Mouse (Mus musculus): Measurements from ENCODE around the gene Sec31a. TPM values are rescaled to one million over a fixed set of nuclear protein-coding genes. Genes with fewer than 3 reads are reported as not detected.
A peak's percentile ranks its signal among the peaks of the same experiment; 100 is the strongest.

Sec31a gene
- total and polyA plus RNA-seq, 3 experiments: 61.2 to 165 TPM; not detected in 1

DNA sequence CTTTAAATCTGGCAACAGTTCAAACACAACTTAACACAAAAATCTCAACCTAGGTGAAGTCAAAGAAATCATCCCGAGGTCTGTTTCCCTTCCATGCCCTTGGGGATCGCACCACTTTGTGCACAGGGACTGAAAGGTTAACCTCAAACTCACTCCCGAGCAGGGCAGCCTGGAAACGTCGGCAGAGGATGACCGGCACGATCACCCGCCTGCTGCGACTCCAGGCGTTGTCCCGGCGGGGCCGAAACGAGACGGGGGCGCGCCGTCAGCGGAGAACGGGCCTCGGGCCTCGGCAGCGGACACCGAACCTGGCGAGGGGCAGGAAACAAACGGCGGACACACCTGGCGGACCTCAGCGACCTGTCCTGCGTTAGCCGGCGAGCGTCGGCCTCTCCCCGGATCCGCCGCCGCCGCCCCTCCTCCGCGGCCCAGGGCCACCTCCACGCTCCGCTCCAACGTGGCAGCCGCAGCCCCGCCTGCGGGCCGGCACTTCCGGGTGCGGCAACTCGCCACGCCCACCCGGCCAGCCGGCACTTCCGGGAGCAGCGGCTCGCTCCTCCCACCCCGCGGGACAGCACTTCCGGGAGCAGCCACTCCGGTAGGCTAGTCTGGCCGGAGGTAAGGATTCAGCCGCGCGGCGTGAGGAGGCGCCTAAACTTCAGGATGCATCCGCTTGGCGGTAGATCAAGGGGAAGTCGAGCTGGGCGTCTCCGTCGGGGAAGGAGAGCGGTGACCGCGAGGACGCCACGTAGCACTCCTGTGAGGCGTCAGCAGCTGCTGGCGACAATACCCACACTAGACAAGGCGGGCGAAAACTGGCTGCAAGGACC, at the start of gene Sec31a (continued):
- no peak for TF ChIP-seq MEF2A (IDR thresholded peaks at IDR 0.05; ENCODE audit: extremely low read depth, insufficient replicate concordance, low read depth, low read length, poor library complexity, severe bottlenecking)
- TF ChIP-seq MXI1 (IDR thresholded peaks at IDR 0.05; ENCODE audit: low read depth, low read length): peak; percentile 95; the same call in 1 of the 2 replicates
- peak; percentile 77 for TF ChIP-seq MAX (IDR thresholded peaks at IDR 0.05; ENCODE audit: low read length)
- TF ChIP-seq TCF12 (IDR thresholded peaks at IDR 0.05; ENCODE audit: low read depth, low read length): peak; percentile 43; the same call in 1 of the 2 replicates

DNA sequence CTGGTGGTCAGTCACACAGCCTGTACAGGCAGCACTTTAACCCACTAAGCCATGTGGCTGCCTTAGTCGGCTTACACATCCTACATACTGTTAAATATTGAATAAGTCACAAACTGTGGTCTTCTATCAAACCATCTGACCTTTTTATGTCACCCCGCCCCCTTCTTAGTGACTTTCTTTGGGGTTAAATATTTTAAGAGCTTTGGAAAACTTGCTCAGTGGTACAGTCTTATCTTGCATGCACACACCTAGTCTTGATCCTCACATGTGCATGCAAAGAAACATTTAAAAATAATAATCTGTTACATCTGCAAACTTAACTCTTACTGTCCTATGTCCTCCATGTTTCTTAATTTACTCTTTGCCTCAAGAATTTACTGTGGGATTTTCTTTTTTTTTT, 46.3 kb upstream of the Sec31a start:
- DNase-seq (ENCODE audit: low read depth, low spot score): peak; percentile 33
- Histone ChIP-seq H3K27me3 (ENCODE audit: control insufficient read depth in 1 of 2, insufficient read depth in 2 of 2, low read length in 2 of 2) (no peaks in the 10 kb centered on the region), H3K4me3 (ENCODE audit: control insufficient read depth in 1 of 2, insufficient read depth in 1 of 2, low read depth in 2 of 2, low read length in 2 of 2) (no peak overlapping the region), H3K79me2 (ENCODE audit: control insufficient read depth, insufficient read depth, low read length, poor library complexity) (no peaks in the 10 kb centered on the region), H3K27ac (ENCODE audit: control insufficient read depth, low read depth, low read length) (no peak overlapping the region), H3K4me1 (ENCODE audit: control insufficient read depth in 1 of 2, insufficient read depth in 2 of 2, low read length in 2 of 2) (no peaks in the 10 kb centered on the region; a peak in 1 of 4 replicates), H3K9ac (ENCODE audit: control insufficient read depth, low read depth, low read length, poor library complexity, severe bottlenecking) (no peak overlapping the region), H3K9me3 (replicated peaks; ENCODE audit: insufficient read depth, low read length) (no peaks in the 10 kb centered on the region), H3K36me3 (ENCODE audit: control insufficient read depth in 1 of 2, insufficient read depth in 2 of 2, low read length in 2 of 2) (peaks cover 0 to 16% of the 10 kb centered on the region in 2 experiments; a peak in 2 of 4 replicates)
- TF ChIP-seq NELFE (IDR thresholded peaks at IDR 0.05; ENCODE audit: low read depth, low read length) (no peak), GATA1 (IDR thresholded peaks at IDR 0.05; ENCODE audit: low read depth, low read length) (0 out of 2 replicates have a peak, but pooled peaks have one; percentile 11), BHLHE40 (IDR thresholded peaks at IDR 0.05; ENCODE audit: borderline replicate concordance, low read depth, low read length) (peak; percentile 35; the same call in 1 of the 2 replicates), USF1 (IDR thresholded peaks at IDR 0.05; ENCODE audit: low read depth, low read length) (no peak), TCF12 (IDR thresholded peaks at IDR 0.05; ENCODE audit: low read depth, low read length) (peak; percentile 37; the same call in 1 of the 2 replicates), MXI1 (IDR thresholded peaks at IDR 0.05; ENCODE audit: low read depth, low read length) (peak; percentile 43; the same call in 1 of the 2 replicates), ZKSCAN1 (IDR thresholded peaks at IDR 0.05; ENCODE audit: low read depth, low read length) (no peak), ELF1 (IDR thresholded peaks at IDR 0.05; ENCODE audit: low read depth, low read length) (no peak), RAD21 (IDR thresholded peaks at IDR 0.05; ENCODE audit: low read depth, low read length) (no peak), CHD1 (IDR thresholded peaks at IDR 0.05; ENCODE audit: low read depth, low read length) (no peak), TAL1 (IDR thresholded peaks at IDR 0.05; ENCODE audit: low read length) (0 out of 2 replicates have a peak, but pooled peaks have one; percentile 15), ETS1 (IDR thresholded peaks at IDR 0.05; ENCODE audit: low read depth, low read length) (0 out of 2 replicates have a peak, but pooled peaks have one; percentile 20), EP300 (IDR thresholded peaks at IDR 0.05; ENCODE audit: low read depth in 1 of 2, low read length in 2 of 2) (peak; percentile 6 to 41; a peak in 1 of 4 replicates), MAX (IDR thresholded peaks at IDR 0.05; ENCODE audit: low read length) (no peak), JUND (IDR thresholded peaks at IDR 0.05; ENCODE audit: low read depth, low read length) (no peak), SIN3A (IDR thresholded peaks at IDR 0.05; ENCODE audit: low read length) (peak; percentile 30; the same call in 1 of the 2 replicates)
